Mouse (Mus musculus): ENCODE results near the gene Ifrd2. TPM values are rescaled to one million over a fixed set of nuclear protein-coding genes. Genes with fewer than 3 reads are reported as not detected.
"Not testable (repeated sequence)": the region's sequence is repeated elsewhere in the genome, so short reads cannot be mapped to it uniquely, and the experiment has no call there.

The Ifrd2 gene
- polyA plus RNA-seq, 1 experiment from 2014 or later = 14.4 TPM

GRCm38 (mm10) chr9:107552690-107553393 lies 34.6 kb upstream of the Ifrd2 start:
- H3K9ac ChIP-seq (replicated peaks) = no peak overlapping the region
- peaks cover 9% of the 10 kb centered on the region for H3K36me3 ChIP-seq
- peak overlapping the region; percentile 89 for H3K4me2 ChIP-seq
- peaks cover 50% of the 10 kb centered on the region for H3K27me3 ChIP-seq (replicated peaks)
- peak overlapping the region; percentile 82; the same call in 1 of the 2 replicates for H3K4me3 ChIP-seq (replicated peaks)
- no peak overlapping the region for H3K27ac ChIP-seq (replicated peaks)
- ATAC-seq (ENCODE audit: low FRiP score) = no peak
- 81% methylated on average over 5 of the region's 5 CpGs for WGBS
- H3K9me3 ChIP-seq (replicated peaks) = no peaks in the 10 kb centered on the region
- H3K4me1 ChIP-seq = peaks cover 58% of the 10 kb centered on the region

DNA sequence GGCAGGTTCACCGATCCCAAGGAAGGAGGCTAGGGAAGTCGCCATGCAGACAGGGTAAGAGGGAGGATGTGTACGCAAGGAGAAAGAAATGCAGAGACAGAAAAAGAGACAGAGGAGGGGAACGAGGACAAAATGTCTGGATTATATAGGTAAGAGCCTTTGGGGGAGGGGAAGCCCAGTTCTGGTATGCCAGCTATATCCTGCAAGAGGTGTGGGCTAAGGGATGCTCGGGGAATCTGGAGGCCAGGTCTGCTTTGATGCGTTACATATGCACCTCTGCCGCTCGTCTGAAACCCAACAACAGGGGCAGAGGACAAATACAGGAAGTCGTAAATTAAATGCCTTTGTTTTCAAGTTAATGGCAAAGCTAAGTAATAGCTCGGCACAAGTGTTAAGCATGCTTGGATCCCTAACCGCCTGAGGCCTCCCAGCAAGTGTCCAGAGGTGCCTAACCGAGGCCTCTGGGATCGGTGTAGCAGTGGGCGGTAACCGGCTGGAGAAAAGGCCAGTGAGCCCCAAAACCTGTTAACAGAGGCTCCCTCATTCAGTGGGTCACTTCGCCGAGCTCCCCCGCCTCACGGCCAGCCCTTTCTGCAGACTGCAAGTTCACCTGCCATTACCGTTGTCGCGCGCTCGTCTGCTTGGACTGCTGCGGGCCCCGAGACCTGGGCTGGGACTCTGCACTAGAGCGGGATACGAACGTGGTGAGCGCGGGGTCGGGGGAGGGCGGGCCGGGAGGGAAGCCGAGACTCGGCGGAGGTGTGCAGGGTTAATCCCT lies 33.7 kb upstream of the Ifrd2 start:
- Histone ChIP-seq H3K27me3 (replicated peaks) (peaks cover 43% of the 10 kb centered on the region), H3K9me3 (replicated peaks) (no peaks in the 10 kb centered on the region), H3K4me3 (replicated peaks) (peak overlapping the region; percentile 82), H3K4me1 (peaks cover 58% of the 10 kb centered on the region), H3K4me2 (peak overlapping the region; percentile 89), H3K27ac (replicated peaks) (peak overlapping the region; percentile 92), H3K36me3 (peaks cover 17% of the 10 kb centered on the region), H3K9ac (replicated peaks) (peak overlapping the region; percentile 72)
- WGBS = 4% methylated on average over 37 of the region's 37 CpGs
- ATAC-seq (ENCODE audit: low FRiP score) = peak; percentile 73

GRCm38 (mm10) chr9:107554319-107554825 lies 33.1 kb upstream of the Ifrd2 start:
- WGBS = under 1% methylated on average over 53 of the region's 53 CpGs
- Histone ChIP-seq H3K4me2 (peak overlapping the region; percentile 89), H3K36me3 (peaks cover 23% of the 10 kb centered on the region), H3K27ac (replicated peaks) (peak overlapping the region; percentile 92), H3K9me3 (replicated peaks) (no peaks in the 10 kb centered on the region), H3K9ac (replicated peaks) (peak overlapping the region; percentile 84), H3K4me3 (replicated peaks) (peak overlapping the region; percentile 82), H3K4me1 (peaks cover 58% of the 10 kb centered on the region), H3K27me3 (replicated peaks) (peaks cover 36% of the 10 kb centered on the region)
- ATAC-seq (ENCODE audit: low FRiP score) = peak; percentile 93

GRCm38 (mm10) chr9:107555031-107555457 lies 32.4 kb upstream of the Ifrd2 start:
- peak; percentile 16; the same call in 1 of the 2 replicates for ATAC-seq (ENCODE audit: low FRiP score)
- Histone ChIP-seq H3K27me3 (replicated peaks) (peaks cover 31% of the 10 kb centered on the region), H3K4me1 (peaks cover 58% of the 10 kb centered on the region), H3K4me2 (peak overlapping the region; percentile 89), H3K9ac (replicated peaks) (peak overlapping the region; percentile 84), H3K27ac (replicated peaks) (peak overlapping the region; percentile 92), H3K36me3 (peaks cover 30% of the 10 kb centered on the region), H3K4me3 (replicated peaks) (peak overlapping the region; percentile 82), H3K9me3 (replicated peaks) (no peaks in the 10 kb centered on the region)
- 0% methylated on average over 23 of the region's 23 CpGs for WGBS

DNA sequence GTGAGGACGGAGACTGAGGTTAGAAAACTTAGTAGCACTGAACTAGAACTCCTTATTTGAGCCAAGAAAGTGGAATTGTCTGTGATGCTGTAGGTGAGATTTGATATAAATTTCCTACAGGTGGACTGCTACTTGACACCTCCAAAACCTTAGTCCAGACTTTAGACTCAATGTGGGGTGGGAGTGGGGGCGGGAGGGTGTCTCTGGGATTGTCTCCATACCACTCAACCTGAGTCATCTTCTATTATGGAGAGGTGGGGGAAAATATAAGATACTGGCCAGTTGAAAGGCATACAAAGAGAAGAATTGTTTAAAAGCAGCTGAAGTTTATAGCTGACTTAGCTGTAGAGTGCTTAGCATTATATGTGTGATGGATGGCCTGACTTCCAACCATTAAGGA lies 31.7 kb upstream of the Ifrd2 start:
- Histone ChIP-seq H3K4me3 (replicated peaks) (peak overlapping the region; percentile 82), H3K9me3 (replicated peaks) (no peaks in the 10 kb centered on the region), H3K4me2 (peak overlapping the region; percentile 89), H3K27me3 (replicated peaks) (peaks cover 24% of the 10 kb centered on the region), H3K27ac (replicated peaks) (peak overlapping the region; percentile 92; the same call in 1 of the 2 replicates), H3K9ac (replicated peaks) (peak overlapping the region; percentile 84), H3K4me1 (peaks cover 56% of the 10 kb centered on the region), H3K36me3 (peaks cover 37% of the 10 kb centered on the region)
- no peak for ATAC-seq (ENCODE audit: low FRiP score)
- 54% methylated on average over 2 of the region's 2 CpGs for WGBS

- no peak overlapping the region for H3K27ac ChIP-seq (replicated peaks)
- peak overlapping the region; percentile 89 for H3K4me2 ChIP-seq
- H3K9ac ChIP-seq (replicated peaks) = no peak overlapping the region
- H3K9me3 ChIP-seq (replicated peaks) = no peaks in the 10 kb centered on the region
- WGBS = 76% methylated on average over 3 of the region's 3 CpGs
- ATAC-seq (ENCODE audit: low FRiP score) = no peak
- H3K36me3 ChIP-seq = peaks cover 43% of the 10 kb centered on the region
- peak overlapping the region; percentile 82; the same call in 1 of the 2 replicates for H3K4me3 ChIP-seq (replicated peaks)
- H3K27me3 ChIP-seq (replicated peaks) = peaks cover 18% of the 10 kb centered on the region
- peaks cover 50% of the 10 kb centered on the region for H3K4me1 ChIP-seq
These were observed 31.1 kb upstream of the Ifrd2 start for GRCm38 (mm10) chr9:107556346-107556745.

GRCm38 (mm10) chr9:107563029-107563581 lies 24.3 kb upstream of the Ifrd2 start, which contains the start of gene Tusc2:
TSS of gene Tusc2 (plus strand) at chr9:107563255.
- peak within 1 kb of the TSS; percentile 69 for H3K4me3 ChIP-seq (replicated peaks)
- peaks cover 57% of the 10 kb centered on the region for H3K36me3 ChIP-seq
- H3K9ac ChIP-seq (replicated peaks) = peak within 1 kb of the TSS; percentile 95
- ATAC-seq (ENCODE audit: low FRiP score) = peak; percentile 93
- peak within 1 kb of the TSS; percentile 73 for H3K27ac ChIP-seq (replicated peaks)
- peaks cover 39% of the 10 kb centered on the region for H3K4me1 ChIP-seq
- no peaks in the 10 kb centered on the region for H3K27me3 ChIP-seq (replicated peaks)
- peak within 1 kb of the TSS; percentile 78 for H3K4me2 ChIP-seq
- under 1% methylated on average over 45 of the region's 46 CpGs for WGBS
- H3K9me3 ChIP-seq (replicated peaks) = no peaks in the 10 kb centered on the region

DNA sequence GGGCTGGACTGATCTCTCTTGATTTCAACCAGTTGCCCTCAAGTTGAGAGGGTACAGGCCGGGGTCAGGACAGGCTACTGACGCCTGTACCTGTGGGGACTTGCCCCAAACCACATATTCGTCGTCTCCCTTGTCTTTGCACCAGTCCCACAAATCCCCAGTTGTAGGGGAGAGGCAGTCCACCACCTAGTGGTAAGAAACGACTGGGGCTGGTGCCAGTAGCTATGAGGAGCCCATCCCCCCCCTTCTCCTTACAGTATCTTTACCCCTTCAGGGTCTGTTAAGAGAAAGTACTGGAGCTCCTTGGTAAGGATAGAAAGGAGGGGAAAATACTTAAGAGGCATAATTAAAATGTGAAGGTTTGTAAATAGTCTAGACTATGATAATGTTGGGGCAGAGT lies 21.9 kb upstream of the Ifrd2 start:
- H3K27ac ChIP-seq (replicated peaks); H3K9me3 ChIP-seq (replicated peaks); H3K27me3 ChIP-seq (replicated peaks); ATAC-seq (ENCODE audit: low FRiP score); H3K4me3 ChIP-seq (replicated peaks); H3K9ac ChIP-seq (replicated peaks): not testable (repeated sequence)
- WGBS = 58% methylated on average over 5 of the region's 5 CpGs
- Histone ChIP-seq H3K4me1 (peaks cover 53% of the 10 kb centered on the region), H3K4me2 (peak overlapping the region; percentile 5; the same call in 1 of the 2 replicates), H3K36me3 (peaks cover 33% of the 10 kb centered on the region)

- no peaks in the 10 kb centered on the region for H3K27me3 ChIP-seq (replicated peaks)
- no peak overlapping the region for H3K9ac ChIP-seq (replicated peaks)
- H3K36me3 ChIP-seq = peaks cover 30% of the 10 kb centered on the region
- peaks cover 59% of the 10 kb centered on the region for H3K4me1 ChIP-seq
- WGBS = 62% methylated on average over 15 of the region's 15 CpGs
- no peak overlapping the region for H3K4me3 ChIP-seq (replicated peaks)
- peak overlapping the region; percentile 7; the same call in 1 of the 2 replicates for H3K4me2 ChIP-seq
- no peaks in the 10 kb centered on the region for H3K9me3 ChIP-seq (replicated peaks)
- no peak for ATAC-seq (ENCODE audit: low FRiP score)
- H3K27ac ChIP-seq (replicated peaks) = 0 out of 2 replicates have a peak overlapping the region, but pooled peaks have one; percentile 38
These were observed 21.3 kb upstream of the Ifrd2 start for GRCm38 (mm10) chr9:107566041-107566709.

DNA sequence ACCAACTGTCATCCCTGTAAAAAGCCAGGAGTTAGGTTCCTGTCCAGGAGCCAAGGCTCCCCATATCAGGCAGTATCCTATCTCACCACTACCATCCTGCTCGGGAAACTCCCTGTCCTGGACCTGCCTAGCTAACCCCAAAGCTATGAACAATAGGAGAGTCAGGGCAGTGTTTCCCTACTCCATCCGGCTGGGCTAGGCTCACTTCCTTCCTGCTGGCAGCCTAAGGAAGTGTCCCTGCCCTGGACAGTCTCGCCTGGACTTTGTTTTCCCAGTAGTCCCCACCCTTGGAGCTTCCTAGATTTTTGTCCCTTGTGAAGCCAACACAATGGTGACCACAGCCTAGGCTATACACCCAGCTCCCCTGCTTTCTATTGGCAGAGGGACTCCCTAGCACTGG lies 20.6 kb upstream of the Ifrd2 start:
- H3K27ac ChIP-seq (replicated peaks) = peak overlapping the region; percentile 91; the same call in 1 of the 2 replicates
- H3K4me2 ChIP-seq = peak overlapping the region; percentile 69; the same call in 1 of the 2 replicates
- H3K4me1 ChIP-seq = peaks cover 66% of the 10 kb centered on the region
- H3K36me3 ChIP-seq = peaks cover 28% of the 10 kb centered on the region
- WGBS = 81% methylated on average over 3 of the region's 3 CpGs
- no peaks in the 10 kb centered on the region for H3K9me3 ChIP-seq (replicated peaks)
- ATAC-seq (ENCODE audit: low FRiP score) = no peak
- no peak overlapping the region for H3K4me3 ChIP-seq (replicated peaks)
- H3K27me3 ChIP-seq (replicated peaks) = no peaks in the 10 kb centered on the region
- no peak overlapping the region for H3K9ac ChIP-seq (replicated peaks)

All from neural tube, embryonic 15.5 days (tissue).